Mouse (Mus musculus) hindbrain, embryonic 14.5 days (tissue): Measurements from ENCODE around the gene Ggt6. TPM values are rescaled to one million over a fixed set of nuclear protein-coding genes. Genes with fewer than 3 reads are reported as not detected.

Experiments used
- ATAC-seq: fragments of 200-750 bp; cut with Nextera tagmentation; 2 replicates; pipeline ENCODE4 v1.8.0; 2017; ENCODE audit warnings: moderate number of reproducible peaks, mild to moderate bottlenecking, moderate TSS enrichment, moderate library complexity; ENCODE audit not compliant: low FRiP score
- DNase-seq: peaks from one replicate; pipeline ENCODE4 v3.0.0-alpha.2; 2015; ENCODE audit warnings: low spot score
- H3K27ac ChIP-seq: fragments of 300-500 bp; sonication (generic); 2 replicates; pipeline ENCODE4 v1.5.1; 2014; ENCODE audit warnings: mild to moderate bottlenecking, moderate library complexity
- H3K27me3 ChIP-seq: fragments of 300-500 bp; sonication (generic); 2 replicates; pipeline ENCODE4 v1.6.1; 2014; ENCODE audit warnings: mild to moderate bottlenecking, low read length, mixed read lengths; ENCODE audit not compliant: control insufficient read depth, insufficient read depth
- H3K36me3 ChIP-seq: fragments of 300-500 bp; sonication (generic); replicated peaks from 2 replicates; pipeline ENCODE4 v1.6.1; 2014; ENCODE audit not compliant: control insufficient read depth, insufficient read depth
- H3K4me1 ChIP-seq: fragments of 300-500 bp; sonication (generic); replicated peaks from 2 replicates; pipeline ENCODE4 v1.6.1; 2014; ENCODE audit warnings: antibody characterized with exemption, low read length, mixed read lengths; ENCODE audit not compliant: control insufficient read depth, insufficient read depth
- H3K4me2 ChIP-seq: fragments of 300-500 bp; sonication (generic); replicated peaks from 2 replicates; pipeline ENCODE4 v1.6.1; 2014; ENCODE audit warnings: mild to moderate bottlenecking, moderate library complexity
- H3K4me3 ChIP-seq: fragments of 300-500 bp; sonication (generic); replicated peaks from 2 replicates; pipeline ENCODE4 v1.5.1; 2014; ENCODE audit warnings: mild to moderate bottlenecking, low read length
- H3K9ac ChIP-seq: fragments of 300-500 bp; sonication (generic); 2 replicates; pipeline ENCODE4 v1.6.1; 2014
- H3K9me3 ChIP-seq: fragments of 300-500 bp; sonication (generic); 2 replicates; pipeline ENCODE4 v1.6.1; 2016; ENCODE audit warnings: low read length; ENCODE audit not compliant: control insufficient read depth
- WGBS: fragments of 180-500 bp; shearing (Covaris S2); extraction: QIAGEN DNeasy Blood & Tissue Kit; methylation state at CpG from one replicate; pipeline ENCODE4 v1.1.7; 2014; 5-methylcytosine and 5-hydroxymethylcytosine counted together
- polyA plus RNA-seq: library from polyadenylated mRNA; unstranded; fragments of >200 nt; fragmentation: Nextera tagmentation; extraction: Ambion mirVana; gene quantifications from 2 replicates; pipeline ENCODE4 v1.2.1, GENCODE M21; 2014

Ggt6 gene
- polyA plus RNA-seq, 1 experiment from 2014 or later: 0.11 TPM

- no peak overlapping the region for H3K9ac ChIP-seq
- ATAC-seq (no peak), DNase-seq (no peak)
- no peaks in the 10 kb centered on the region for H3K9me3 ChIP-seq
- H3K4me3 ChIP-seq: no peak overlapping the region
- peaks cover 19% of the 10 kb centered on the region for H3K4me1 ChIP-seq
- no peak overlapping the region for H3K4me2 ChIP-seq
- no peaks in the 10 kb centered on the region for H3K27me3 ChIP-seq
- WGBS: 73% methylated on average over 7 of the region's 7 CpGs
- H3K27ac ChIP-seq: no peak overlapping the region; the same call in 1 of the 2 replicates
- H3K36me3 ChIP-seq: peaks cover 14% of the 10 kb centered on the region; the same call in 1 of the 2 replicates
Measured at GRCm38 (mm10) chr11:72476074-72476625, 40.8 kb downstream of the Ggt6 start.

- no peak overlapping the region for H3K4me2 ChIP-seq
- peaks cover 19% of the 10 kb centered on the region for H3K4me1 ChIP-seq
- ATAC-seq: no peak
- DNase-seq: no peak
- H3K27me3 ChIP-seq: no peaks in the 10 kb centered on the region
- H3K36me3 ChIP-seq: peaks cover 14% of the 10 kb centered on the region; the same call in 1 of the 2 replicates
- H3K27ac ChIP-seq: peak overlapping the region; percentile 48; the same call in 1 of the 2 replicates
- 22% methylated on average over 5 of the region's 5 CpGs for WGBS
- no peak overlapping the region for H3K4me3 ChIP-seq
- 0 out of 2 replicates have a peak overlapping the region, but pooled peaks have one; percentile 10 for H3K9ac ChIP-seq
- H3K9me3 ChIP-seq: no peaks in the 10 kb centered on the region
Measured at GRCm38 (mm10) chr11:72477182-72477581, 41.9 kb downstream of the Ggt6 start.

- peaks cover 19% of the 10 kb centered on the region for H3K4me1 ChIP-seq
- WGBS: 88% methylated on average over 1 of the region's 1 CpGs
- no peaks in the 10 kb centered on the region for H3K27me3 ChIP-seq
- ATAC-seq (no peak), DNase-seq (no peak)
- H3K27ac ChIP-seq: peak overlapping the region; percentile 48; the same call in 1 of the 2 replicates
- H3K4me3 ChIP-seq: no peak overlapping the region
- peaks cover 11% of the 10 kb centered on the region; the same call in 1 of the 2 replicates for H3K36me3 ChIP-seq
- no peak overlapping the region for H3K9ac ChIP-seq
- no peaks in the 10 kb centered on the region for H3K9me3 ChIP-seq
- H3K4me2 ChIP-seq: no peak overlapping the region
Measured at GRCm38 (mm10) chr11:72477653-72478052, 42.3 kb downstream of the Ggt6 start.

- Histone ChIP-seq H3K4me2 (no peak overlapping the region), H3K36me3 (peaks cover 8% of the 10 kb centered on the region; the same call in 1 of the 2 replicates), H3K4me3 (no peak overlapping the region), H3K9ac (no peak overlapping the region), H3K27ac (no peak overlapping the region), H3K4me1 (peaks cover 19% of the 10 kb centered on the region), H3K9me3 (no peaks in the 10 kb centered on the region), H3K27me3 (no peaks in the 10 kb centered on the region)
- ATAC-seq (no peak), DNase-seq (no peak)
- 68% methylated on average over 6 of the region's 6 CpGs for WGBS
Measured at GRCm38 (mm10) chr11:72478228-72478627, 42.9 kb downstream of the Ggt6 start.

GRCm38 (mm10) chr11:72479499-72479898, 44.2 kb downstream of the Ggt6 start:
- no peak for ATAC-seq
- Histone ChIP-seq H3K36me3 (no peaks in the 10 kb centered on the region), H3K27me3 (no peaks in the 10 kb centered on the region), H3K9me3 (no peaks in the 10 kb centered on the region), H3K4me1 (peaks cover 19% of the 10 kb centered on the region), H3K4me3 (no peak overlapping the region), H3K4me2 (no peak overlapping the region), H3K27ac (no peak overlapping the region), H3K9ac (no peak overlapping the region)
- 84% methylated on average over 2 of the region's 2 CpGs for WGBS
- DNase-seq: no peak

- no peak overlapping the region for H3K27ac ChIP-seq
Measured at GRCm38 (mm10) chr11:72481313-72481712, 46.0 kb downstream of the Ggt6 start.

GRCm38 (mm10) chr11:72481952-72482351, 46.6 kb downstream of the Ggt6 start:
- WGBS: 93% methylated on average over 4 of the region's 4 CpGs
- peaks cover 29% of the 10 kb centered on the region for H3K4me1 ChIP-seq

More at GRCm38 (mm10) chr11:72481313-72481712, 46.0 kb downstream of the Ggt6 start:
- ATAC-seq (no peak), DNase-seq (no peak)
- no peaks in the 10 kb centered on the region for H3K27me3 ChIP-seq
- H3K4me2 ChIP-seq: no peak overlapping the region
- 83% methylated on average over 5 of the region's 5 CpGs for WGBS
- H3K36me3 ChIP-seq: no peaks in the 10 kb centered on the region
- H3K9ac ChIP-seq: no peak overlapping the region
- peaks cover 25% of the 10 kb centered on the region for H3K4me1 ChIP-seq
- no peaks in the 10 kb centered on the region for H3K9me3 ChIP-seq
- no peak overlapping the region for H3K4me3 ChIP-seq

GRCm38 (mm10) chr11:72484549-72484948, 49.2 kb downstream of the Ggt6 start:
- no peaks in the 10 kb centered on the region for H3K36me3 ChIP-seq
- 66% methylated on average over 6 of the region's 6 CpGs for WGBS
- H3K9me3 ChIP-seq: no peaks in the 10 kb centered on the region
- H3K27me3 ChIP-seq: no peaks in the 10 kb centered on the region
- H3K27ac ChIP-seq: 0 out of 2 replicates have a peak overlapping the region, but pooled peaks have one; percentile 0
- no peak overlapping the region for H3K4me2 ChIP-seq
- H3K9ac ChIP-seq: no peak overlapping the region
- ATAC-seq (no peak), DNase-seq (no peak)
- H3K4me1 ChIP-seq: peaks cover 25% of the 10 kb centered on the region
- H3K4me3 ChIP-seq: no peak overlapping the region

More at GRCm38 (mm10) chr11:72481952-72482351, 46.6 kb downstream of the Ggt6 start:
- H3K27ac ChIP-seq: no peak overlapping the region
- no peak for DNase-seq
- H3K4me3 ChIP-seq: no peak overlapping the region
- no peaks in the 10 kb centered on the region for H3K9me3 ChIP-seq
- H3K4me2 ChIP-seq: no peak overlapping the region
- H3K9ac ChIP-seq: no peak overlapping the region
- no peaks in the 10 kb centered on the region for H3K36me3 ChIP-seq
- no peak for ATAC-seq
- H3K27me3 ChIP-seq: no peaks in the 10 kb centered on the region

- Histone ChIP-seq H3K27ac (no peak overlapping the region), H3K4me1 (peaks cover 25% of the 10 kb centered on the region), H3K4me3 (no peak overlapping the region), H3K36me3 (no peaks in the 10 kb centered on the region), H3K4me2 (no peak overlapping the region), H3K9me3 (no peaks in the 10 kb centered on the region), H3K27me3 (no peaks in the 10 kb centered on the region), H3K9ac (0 out of 2 replicates have a peak overlapping the region, but pooled peaks have one; percentile 21)
- no peak for ATAC-seq
- no peak for DNase-seq
- 37% methylated on average over 5 of the region's 5 CpGs for WGBS
Measured at GRCm38 (mm10) chr11:72485157-72485556, 49.8 kb downstream of the Ggt6 start.
